Mouse (Mus musculus) midbrain, embryonic 11.5 days (tissue): ENCODE data around the gene Ccm2l. TPM values are rescaled to one million over a fixed set of nuclear protein-coding genes. Genes with fewer than 3 reads are reported as not detected.

Experiments
- ATAC-seq: fragments of 200-750 bp; cut with Nextera tagmentation; 2 replicates; pipeline ENCODE4 v1.8.0; 2017; ENCODE audit warnings: moderate TSS enrichment, moderate library complexity; ENCODE audit not compliant: low FRiP score
- DNase-seq: peaks from one replicate; pipeline ENCODE4 v3.0.0; 2015; ENCODE audit warnings: low spot score; ENCODE audit errors: missing footprints
- H3K27ac ChIP-seq: fragments of 300-500 bp; sonication (generic); 2 replicates; pipeline ENCODE4 v1.5.1; 2014; ENCODE audit warnings: low read depth, low read length
- H3K27me3 ChIP-seq: fragments of 300-500 bp; sonication (generic); 2 replicates; pipeline ENCODE4 v1.6.1; 2014; ENCODE audit warnings: mild to moderate bottlenecking, low read length, moderate library complexity, mixed read lengths; ENCODE audit not compliant: control insufficient read depth, insufficient read depth
- H3K36me3 ChIP-seq: fragments of 300-500 bp; sonication (generic); 2 replicates; pipeline ENCODE4 v1.6.1; 2014; ENCODE audit warnings: mild to moderate bottlenecking, low read length, moderate library complexity, mixed read lengths; ENCODE audit not compliant: control insufficient read depth, insufficient read depth
- H3K4me1 ChIP-seq: fragments of 300-500 bp; sonication (generic); 2 replicates; pipeline ENCODE4 v1.6.1; 2014; ENCODE audit warnings: low read length; ENCODE audit not compliant: control insufficient read depth, insufficient read depth
- H3K4me2 ChIP-seq: fragments of 300-500 bp; sonication (generic); 2 replicates; pipeline ENCODE4 v1.6.1; 2014; ENCODE audit warnings: mild to moderate bottlenecking, moderate library complexity
- H3K4me3 ChIP-seq: fragments of 300-500 bp; sonication (generic); 2 replicates; pipeline ENCODE4 v1.5.1; 2014; ENCODE audit warnings: low read depth, low read length
- H3K9ac ChIP-seq: fragments of 300-500 bp; sonication (generic); 2 replicates; pipeline ENCODE4 v1.6.1; 2014; ENCODE audit warnings: low read length
- H3K9me3 ChIP-seq: fragments of 300-500 bp; sonication (generic); 2 replicates; pipeline ENCODE4 v1.6.1; 2016; ENCODE audit warnings: low read length; ENCODE audit not compliant: control insufficient read depth
- WGBS: fragments of 180-500 bp; shearing (Covaris S2); extraction: QIAGEN DNeasy Blood & Tissue Kit; methylation state at CpG from one replicate; pipeline ENCODE4 v1.1.7; 2014; 5-methylcytosine and 5-hydroxymethylcytosine counted together
- polyA plus RNA-seq: library from polyadenylated mRNA; unstranded; fragments of >200 nt; fragmentation: Nextera tagmentation; extraction: Ambion mirVana; gene quantifications from 2 replicates; pipeline ENCODE4 v1.2.1, GENCODE M21; 2014

The Ccm2l gene
- polyA plus RNA-seq, 1 experiment from 2014 or later, result 1.2 TPM

DNA sequence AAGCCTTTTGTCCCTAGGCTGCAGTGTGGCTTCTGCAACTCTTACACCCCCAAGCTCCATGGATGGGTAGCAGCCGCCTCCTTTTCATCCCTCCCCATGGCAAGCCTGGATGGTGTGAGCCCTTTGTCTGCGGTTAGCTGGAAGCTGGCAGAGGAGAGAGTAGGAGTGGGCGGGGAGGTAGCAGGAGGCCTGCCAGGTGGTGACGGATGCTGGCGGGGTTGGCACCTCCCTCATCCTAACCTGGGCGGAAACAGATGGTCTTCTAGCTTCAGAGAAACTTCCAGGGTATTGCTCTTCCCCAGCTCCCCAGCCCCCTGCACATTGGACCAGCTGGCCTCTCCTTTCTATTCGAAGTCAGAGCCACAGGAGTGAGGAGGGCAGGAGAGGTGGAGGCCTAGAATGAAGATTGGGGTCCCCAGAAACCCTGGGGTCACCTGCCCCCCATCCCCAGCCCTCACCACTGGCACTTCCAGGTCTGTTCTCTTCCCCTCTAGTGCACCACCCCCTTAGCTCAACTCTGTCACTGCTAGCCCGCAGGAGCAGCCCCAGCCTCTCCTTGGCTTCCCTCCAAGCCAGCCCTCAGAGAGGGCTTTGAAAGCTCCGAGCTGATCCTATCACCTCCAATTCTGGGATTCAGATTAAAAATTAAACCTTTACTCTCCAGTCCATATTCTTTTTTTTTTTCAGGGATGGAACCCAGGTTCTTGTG lies 16.3 kb upstream of the Ccm2l start:
- Histone ChIP-seq H3K36me3 (no peaks in the 10 kb centered on the region), H3K9me3 (no peaks in the 10 kb centered on the region), H3K4me2 (no peak overlapping the region), H3K9ac (no peak overlapping the region), H3K4me3 (no peak overlapping the region), H3K4me1 (no peaks in the 10 kb centered on the region), H3K27me3 (peaks cover 8% of the 10 kb centered on the region), H3K27ac (no peak overlapping the region)
- DNase-seq (no peak), ATAC-seq (no peak)
- 51% methylated on average over 9 of the region's 9 CpGs for WGBS

DNA sequence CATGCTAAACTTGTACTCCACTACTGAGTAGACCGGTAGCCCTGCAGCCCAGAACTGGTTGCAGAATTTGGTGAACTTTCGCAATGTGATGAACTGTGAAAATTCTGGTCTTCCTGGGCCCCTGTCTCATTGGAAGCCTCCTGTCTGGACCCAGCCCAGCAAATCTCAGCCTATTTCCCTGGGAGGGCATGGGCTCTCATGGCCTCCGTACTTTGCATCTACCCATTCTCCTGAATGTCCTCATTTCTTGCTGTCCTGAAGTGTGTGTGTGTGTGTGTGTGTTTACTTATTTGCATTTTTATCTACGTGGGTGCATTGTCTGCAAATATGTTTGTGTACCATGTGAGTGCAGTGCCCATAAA lies 15.8 kb upstream of the Ccm2l start:
- Histone ChIP-seq H3K9me3 (no peaks in the 10 kb centered on the region), H3K27ac (no peak overlapping the region), H3K27me3 (peaks cover 8% of the 10 kb centered on the region), H3K4me3 (no peak overlapping the region), H3K9ac (no peak overlapping the region), H3K36me3 (no peaks in the 10 kb centered on the region), H3K4me2 (no peak overlapping the region), H3K4me1 (no peaks in the 10 kb centered on the region)
- DNase-seq, result no peak
- no peak for ATAC-seq
- 94% methylated on average over 4 of the region's 4 CpGs for WGBS

DNA sequence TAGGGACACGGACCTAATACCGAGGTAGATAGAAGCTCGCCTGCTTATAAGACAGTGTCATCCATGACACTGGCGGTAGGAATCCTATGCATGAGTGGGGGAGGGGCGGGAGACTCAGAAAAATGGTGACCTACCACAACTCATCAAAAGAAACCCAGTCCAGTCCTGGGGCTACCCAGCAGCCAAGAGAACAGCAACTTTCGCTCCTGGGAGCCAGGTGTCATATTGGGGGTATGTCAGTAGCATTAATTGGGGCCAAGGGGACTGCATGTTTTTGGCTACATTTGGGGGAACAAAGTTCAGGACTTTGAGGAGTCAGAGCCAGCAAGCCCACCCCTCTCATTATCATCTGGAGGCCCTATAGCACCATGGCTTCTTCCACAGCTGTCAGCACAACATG lies 14.7 kb upstream of the Ccm2l start:
- no peak for DNase-seq
- 79% methylated on average over 6 of the region's 6 CpGs for WGBS

DNA sequence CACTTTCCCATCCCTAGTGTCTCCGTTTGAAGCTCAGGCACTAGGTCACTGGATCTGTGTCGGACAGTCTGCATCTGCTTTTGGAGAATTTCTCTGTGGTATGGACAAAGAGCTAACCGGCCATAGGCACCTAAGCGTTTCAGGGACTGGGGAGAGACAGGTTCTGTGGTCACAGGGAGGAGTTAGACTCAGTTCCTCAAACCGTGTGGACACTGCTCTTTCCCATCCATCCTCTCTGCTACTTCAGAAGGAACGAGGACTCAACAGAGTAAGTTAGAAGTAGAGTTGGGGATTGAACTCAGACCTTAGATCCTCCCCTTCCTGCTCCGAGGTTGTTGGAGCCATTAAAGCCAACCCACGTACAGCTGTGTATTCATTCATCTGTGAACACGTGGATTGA lies 14.2 kb upstream of the Ccm2l start:
- no peak for DNase-seq
- Histone ChIP-seq H3K9me3 (no peaks in the 10 kb centered on the region), H3K36me3 (no peaks in the 10 kb centered on the region), H3K4me2 (no peak overlapping the region), H3K27me3 (peaks cover 8% of the 10 kb centered on the region), H3K4me1 (no peaks in the 10 kb centered on the region), H3K4me3 (no peak overlapping the region), H3K27ac (no peak overlapping the region), H3K9ac (no peak overlapping the region)
- no peak for ATAC-seq
- 84% methylated on average over 9 of the region's 9 CpGs for WGBS

More for the DNA sequence above, 14.7 kb upstream of the Ccm2l start:
- Histone ChIP-seq H3K9me3 (no peaks in the 10 kb centered on the region), H3K4me2 (no peak overlapping the region), H3K4me3 (no peak overlapping the region), H3K9ac (no peak overlapping the region), H3K27ac (no peak overlapping the region), H3K27me3 (peaks cover 8% of the 10 kb centered on the region), H3K4me1 (no peaks in the 10 kb centered on the region), H3K36me3 (no peaks in the 10 kb centered on the region)
- ATAC-seq, result no peak

DNA sequence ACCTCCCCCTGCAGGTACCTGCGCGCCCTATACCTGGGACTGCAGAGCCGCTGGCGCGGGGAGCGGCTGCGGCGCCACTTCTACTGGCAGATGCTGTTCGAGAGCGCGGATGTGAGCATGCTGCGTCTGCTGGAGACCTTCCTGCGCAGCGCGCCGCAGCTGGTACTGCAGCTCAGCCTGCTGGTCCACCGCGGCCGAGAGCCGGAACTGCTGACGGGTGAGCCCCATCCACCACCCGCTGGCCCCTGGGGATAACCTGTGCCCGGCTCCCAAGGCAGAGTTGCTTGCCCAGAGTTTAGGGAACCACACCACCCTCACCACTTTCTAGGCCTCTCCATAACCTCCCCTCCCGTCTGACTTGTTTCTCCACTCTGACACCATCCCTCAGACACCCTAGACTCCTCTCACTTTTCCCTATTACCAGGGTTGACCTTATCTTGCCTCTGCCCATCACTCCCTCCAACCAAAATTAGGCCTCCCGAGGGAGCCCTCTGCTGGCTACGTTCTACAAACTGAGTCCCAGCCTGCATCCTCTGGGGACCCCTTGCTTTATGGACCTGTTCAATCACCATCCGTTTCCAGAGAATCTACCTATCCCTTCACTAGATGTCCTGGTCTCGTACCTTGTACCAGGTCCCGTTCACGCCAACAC lies 12.9 kb upstream of the Ccm2l start:
- WGBS, result 10% methylated on average over 30 of the region's 30 CpGs
- no peak overlapping the region for H3K4me3 ChIP-seq

DNA sequence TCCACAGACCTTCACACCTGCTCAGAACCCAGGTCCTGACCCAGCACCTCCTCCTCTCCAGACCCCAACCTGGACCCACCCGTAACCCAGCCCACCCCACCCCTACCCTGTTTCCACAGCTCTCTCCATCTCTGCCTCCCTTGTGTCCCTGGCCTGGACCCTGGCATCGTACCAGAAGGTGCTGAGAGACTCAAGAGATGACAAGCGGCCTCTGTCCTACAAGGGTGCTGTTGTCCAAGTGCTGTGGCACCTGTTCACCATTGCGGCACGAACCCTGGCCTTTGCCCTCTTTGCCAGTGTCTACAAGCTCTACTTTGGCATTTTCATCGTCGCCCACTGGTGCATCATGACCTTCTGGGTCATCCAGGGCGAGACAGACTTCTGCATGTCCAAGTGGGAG lies 11.9 kb upstream of the Ccm2l start:
- ATAC-seq, result no peak
- Histone ChIP-seq H3K4me2 (no peak overlapping the region), H3K27ac (no peak overlapping the region), H3K4me3 (no peak overlapping the region), H3K9ac (no peak overlapping the region), H3K27me3 (peaks cover 8% of the 10 kb centered on the region), H3K4me1 (no peaks in the 10 kb centered on the region), H3K9me3 (no peaks in the 10 kb centered on the region), H3K36me3 (no peaks in the 10 kb centered on the region)
- WGBS, result 87% methylated on average over 8 of the region's 8 CpGs
- no peak for DNase-seq

More for the DNA sequence above, 12.9 kb upstream of the Ccm2l start:
- H3K4me1 ChIP-seq, result no peaks in the 10 kb centered on the region
- H3K27me3 ChIP-seq, result peaks cover 8% of the 10 kb centered on the region
- H3K27ac ChIP-seq, result no peak overlapping the region
- no peak overlapping the region for H3K4me2 ChIP-seq
- no peak overlapping the region for H3K9ac ChIP-seq
- no peaks in the 10 kb centered on the region for H3K36me3 ChIP-seq
- no peaks in the 10 kb centered on the region for H3K9me3 ChIP-seq
- no peak for DNase-seq
- ATAC-seq, result no peak

DNA sequence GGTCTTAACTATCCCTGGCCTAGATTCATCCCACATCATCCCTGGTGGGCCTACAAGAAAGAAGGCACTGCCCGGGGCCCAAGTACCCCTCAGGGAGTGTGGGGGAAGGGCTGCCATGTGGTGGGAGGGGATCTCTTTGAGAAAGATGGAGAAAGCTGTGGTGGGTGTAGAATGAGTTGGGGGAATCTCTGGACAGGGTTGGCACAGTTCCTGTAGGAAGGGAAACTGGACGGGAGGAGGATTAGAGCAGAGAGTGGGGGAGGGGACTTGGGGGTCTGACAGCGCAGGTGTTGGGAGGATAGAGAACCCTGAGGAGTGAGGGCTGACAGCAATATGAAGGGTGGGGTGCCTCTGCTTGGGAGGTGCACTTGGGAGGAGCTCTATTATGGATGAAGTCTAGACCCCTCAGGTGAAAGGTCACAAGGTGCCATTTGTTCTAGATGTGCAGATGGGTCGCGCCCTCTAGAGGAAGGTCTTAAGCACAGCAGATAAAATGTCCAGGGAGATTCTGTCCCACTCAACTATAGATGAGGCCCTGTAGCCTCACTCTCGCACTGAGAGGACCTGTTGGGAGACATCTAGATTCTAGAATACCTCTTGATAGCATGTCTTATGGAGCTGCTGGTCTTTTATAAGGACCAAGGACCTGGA lies 10.4 kb upstream of the Ccm2l start:
- WGBS, result 58% methylated on average over 6 of the region's 6 CpGs
- H3K9me3 ChIP-seq, result no peaks in the 10 kb centered on the region
- no peaks in the 10 kb centered on the region for H3K4me1 ChIP-seq
- no peak overlapping the region for H3K27ac ChIP-seq
- ATAC-seq (no peak), DNase-seq (no peak)
- no peak overlapping the region for H3K9ac ChIP-seq
- H3K36me3 ChIP-seq, result no peaks in the 10 kb centered on the region
- no peak overlapping the region for H3K4me2 ChIP-seq
- H3K4me3 ChIP-seq, result no peak overlapping the region
- H3K27me3 ChIP-seq, result peaks cover 8% of the 10 kb centered on the region

DNA sequence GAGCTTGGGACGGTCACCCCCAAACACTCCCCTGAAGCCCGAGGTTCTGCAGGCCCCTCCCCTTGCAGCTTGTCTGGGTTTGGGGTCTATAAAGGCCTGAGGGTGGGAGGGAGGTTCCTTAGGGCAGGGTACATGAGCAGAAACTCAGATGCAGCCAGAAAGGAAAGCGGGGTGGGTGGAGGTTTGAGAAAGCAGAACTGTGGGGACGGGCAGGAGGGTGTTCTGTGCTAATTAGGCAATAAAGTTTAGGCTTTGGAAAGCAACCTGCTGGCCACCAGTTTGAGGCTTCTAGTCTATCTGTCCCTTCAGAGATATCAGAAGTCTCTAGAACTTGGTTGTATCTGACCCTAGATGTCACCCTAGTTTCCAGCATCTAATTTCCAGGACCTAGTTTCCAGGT lies 7.4 kb upstream of the Ccm2l start:
- Histone ChIP-seq H3K9ac (no peak overlapping the region), H3K9me3 (no peaks in the 10 kb centered on the region), H3K27me3 (no peaks in the 10 kb centered on the region; the same call in 1 of the 2 replicates), H3K4me2 (no peak overlapping the region), H3K4me1 (no peaks in the 10 kb centered on the region), H3K36me3 (no peaks in the 10 kb centered on the region), H3K27ac (no peak overlapping the region), H3K4me3 (no peak overlapping the region)
- WGBS, result 75% methylated on average over 4 of the region's 4 CpGs
- DNase-seq, result no peak
- ATAC-seq, result no peak

DNA sequence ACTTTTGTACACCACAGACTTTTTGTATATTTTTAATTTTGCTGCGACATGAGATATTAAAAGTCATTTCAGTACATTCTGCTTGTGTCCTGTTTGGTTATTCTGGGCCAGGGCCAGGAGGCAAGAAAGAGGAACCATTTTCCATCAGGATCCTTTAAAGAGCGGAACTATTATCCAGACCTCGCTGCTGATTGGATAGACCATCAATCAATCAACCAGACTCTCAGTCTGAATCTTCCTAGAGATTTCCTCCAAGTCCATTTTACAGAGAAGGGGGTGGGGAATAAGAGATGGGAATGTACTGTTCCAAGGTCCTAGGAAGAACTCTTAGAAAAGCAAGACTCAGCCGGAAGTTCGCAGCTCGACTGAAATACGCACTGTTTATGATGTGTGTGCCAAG lies 5.5 kb upstream of the Ccm2l start:
- H3K4me3 ChIP-seq, result no peak overlapping the region
- 91% methylated on average over 7 of the region's 7 CpGs for WGBS
- no peak for ATAC-seq
- H3K27ac ChIP-seq, result no peak overlapping the region
- no peak overlapping the region for H3K4me2 ChIP-seq
- H3K27me3 ChIP-seq, result no peaks in the 10 kb centered on the region
- no peak overlapping the region for H3K9ac ChIP-seq
- H3K9me3 ChIP-seq, result no peaks in the 10 kb centered on the region
- no peaks in the 10 kb centered on the region for H3K4me1 ChIP-seq
- no peaks in the 10 kb centered on the region for H3K36me3 ChIP-seq
- no peak for DNase-seq
